Mouse (Mus musculus): ENCODE results near the gene Elp6. TPM values are rescaled to one million over a fixed set of nuclear protein-coding genes. Genes with fewer than 3 reads are reported as not detected.
A peak's percentile ranks its signal among the peaks of the same experiment; 100 is the strongest.

Gene Elp6
- total and polyA plus RNA-seq, 2 experiments: 5.0 to 7.3 TPM

- H3K9ac ChIP-seq (ENCODE audit: low read depth, low read length): no peak overlapping the region
- 0 out of 2 replicates have a peak overlapping the region, but pooled peaks have one; percentile 5 for H3K27ac ChIP-seq (replicated peaks; ENCODE audit: insufficient read depth, low read depth, low read length)
- no peaks in the 10 kb centered on the region for H3K27me3 ChIP-seq (ENCODE audit: control insufficient read depth, insufficient read depth, low read length)
- peaks cover 28% of the 10 kb centered on the region for H3K4me1 ChIP-seq (ENCODE audit: control insufficient read depth, insufficient read depth, low read length)
- 33% methylated on average over 5 of the region's 5 CpGs for WGBS
- no peaks in the 10 kb centered on the region for H3K36me3 ChIP-seq (ENCODE audit: control insufficient read depth, insufficient read depth, low read length)
- H3K79me2 ChIP-seq (ENCODE audit: control insufficient read depth, insufficient read depth, low read length): peaks cover 32% of the 10 kb centered on the region; the same call in 1 of the 2 replicates
- peak; percentile 71 for DNase-seq (ENCODE audit: extremely low read depth, low read depth, low spot score)
- no peak overlapping the region for H3K4me3 ChIP-seq (ENCODE audit: insufficient read depth, low read depth, low read length)
- TF ChIP-seq CTCF (IDR thresholded peaks at IDR 0.05; ENCODE audit: low read depth, low read length) (no peak), POLR2A (IDR thresholded peaks at IDR 0.05; ENCODE audit: extremely low read depth, insufficient read depth, low read length) (no peak)
These were observed 35.2 kb downstream of the Elp6 start for GRCm38 (mm10) chr9:110340037-110340750.

GRCm38 (mm10) chr9:110342008-110342407, 37.0 kb downstream of the Elp6 start:
- TF ChIP-seq CTCF (IDR thresholded peaks at IDR 0.05; ENCODE audit: low read depth, low read length) (no peak), POLR2A (IDR thresholded peaks at IDR 0.05; ENCODE audit: extremely low read depth, insufficient read depth, low read length) (no peak)
- Histone ChIP-seq H3K9ac (ENCODE audit: low read depth, low read length) (no peak overlapping the region), H3K36me3 (ENCODE audit: control insufficient read depth, insufficient read depth, low read length) (no peaks in the 10 kb centered on the region), H3K79me2 (ENCODE audit: control insufficient read depth, insufficient read depth, low read length) (peaks cover 37% of the 10 kb centered on the region; the same call in 1 of the 2 replicates), H3K27me3 (ENCODE audit: control insufficient read depth, insufficient read depth, low read length) (no peaks in the 10 kb centered on the region), H3K4me3 (ENCODE audit: insufficient read depth, low read depth, low read length) (no peak overlapping the region), H3K4me1 (ENCODE audit: control insufficient read depth, insufficient read depth, low read length) (peaks cover 30% of the 10 kb centered on the region), H3K27ac (replicated peaks; ENCODE audit: insufficient read depth, low read depth, low read length) (peak overlapping the region; percentile 44; the same call in 1 of the 2 replicates)
- no peak for DNase-seq (ENCODE audit: extremely low read depth, low read depth, low spot score)
- WGBS: 85% methylated on average over 8 of the region's 8 CpGs

- H3K27ac ChIP-seq (replicated peaks; ENCODE audit: insufficient read depth, low read depth, low read length): peak overlapping the region; percentile 91
- peaks cover 39% of the 10 kb centered on the region; the same call in 1 of the 2 replicates for H3K79me2 ChIP-seq (ENCODE audit: control insufficient read depth, insufficient read depth, low read length)
- no peaks in the 10 kb centered on the region for H3K27me3 ChIP-seq (ENCODE audit: control insufficient read depth, insufficient read depth, low read length)
- no peak for TF ChIP-seq POLR2A (IDR thresholded peaks at IDR 0.05; ENCODE audit: extremely low read depth, insufficient read depth, low read length)
- no peak for TF ChIP-seq CTCF (IDR thresholded peaks at IDR 0.05; ENCODE audit: low read depth, low read length)
- no peaks in the 10 kb centered on the region for H3K36me3 ChIP-seq (ENCODE audit: control insufficient read depth, insufficient read depth, low read length)
- H3K9ac ChIP-seq (ENCODE audit: low read depth, low read length): peak overlapping the region; percentile 50
- no peak overlapping the region for H3K4me3 ChIP-seq (ENCODE audit: insufficient read depth, low read depth, low read length)
- WGBS: 19% methylated on average over 6 of the region's 6 CpGs
- DNase-seq (ENCODE audit: extremely low read depth, low read depth, low spot score): peak; percentile 96
- H3K4me1 ChIP-seq (ENCODE audit: control insufficient read depth, insufficient read depth, low read length): peaks cover 28% of the 10 kb centered on the region
These were observed 38.8 kb downstream of the Elp6 start for GRCm38 (mm10) chr9:110343805-110344204.

GRCm38 (mm10) chr9:110345057-110345739, 40.2 kb downstream of the Elp6 start:
- Histone ChIP-seq H3K9ac (ENCODE audit: low read depth, low read length) (no peak overlapping the region), H3K4me3 (ENCODE audit: insufficient read depth, low read depth, low read length) (no peak overlapping the region), H3K79me2 (ENCODE audit: control insufficient read depth, insufficient read depth, low read length) (peaks cover 39% of the 10 kb centered on the region; the same call in 1 of the 2 replicates), H3K4me1 (ENCODE audit: control insufficient read depth, insufficient read depth, low read length) (peaks cover 31% of the 10 kb centered on the region), H3K36me3 (ENCODE audit: control insufficient read depth, insufficient read depth, low read length) (no peaks in the 10 kb centered on the region), H3K27ac (replicated peaks; ENCODE audit: insufficient read depth, low read depth, low read length) (peak overlapping the region; percentile 83), H3K27me3 (ENCODE audit: control insufficient read depth, insufficient read depth, low read length) (no peaks in the 10 kb centered on the region)
- TF ChIP-seq CTCF (IDR thresholded peaks at IDR 0.05; ENCODE audit: low read depth, low read length) (no peak), POLR2A (IDR thresholded peaks at IDR 0.05; ENCODE audit: extremely low read depth, insufficient read depth, low read length) (no peak)
- peak; percentile 64 for DNase-seq (ENCODE audit: extremely low read depth, low read depth, low spot score)
- WGBS: 31% methylated on average over 7 of the region's 7 CpGs

- peak overlapping the region; percentile 96 for H3K27ac ChIP-seq (replicated peaks; ENCODE audit: insufficient read depth, low read depth, low read length)
- no peaks in the 10 kb centered on the region for H3K27me3 ChIP-seq (ENCODE audit: control insufficient read depth, insufficient read depth, low read length)
- no peak for DNase-seq (ENCODE audit: extremely low read depth, low read depth, low spot score)
- H3K79me2 ChIP-seq (ENCODE audit: control insufficient read depth, insufficient read depth, low read length): peaks cover 42% of the 10 kb centered on the region
- H3K36me3 ChIP-seq (ENCODE audit: control insufficient read depth, insufficient read depth, low read length): peaks cover 4% of the 10 kb centered on the region
- 59% methylated on average over 4 of the region's 4 CpGs for WGBS
- H3K9ac ChIP-seq (ENCODE audit: low read depth, low read length): peak overlapping the region; percentile 4; the same call in 1 of the 2 replicates
- H3K4me3 ChIP-seq (ENCODE audit: insufficient read depth, low read depth, low read length): no peak overlapping the region
- TF ChIP-seq POLR2A (IDR thresholded peaks at IDR 0.05; ENCODE audit: extremely low read depth, insufficient read depth, low read length): no peak
- TF ChIP-seq CTCF (IDR thresholded peaks at IDR 0.05; ENCODE audit: low read depth, low read length): no peak
- peaks cover 29% of the 10 kb centered on the region for H3K4me1 ChIP-seq (ENCODE audit: control insufficient read depth, insufficient read depth, low read length)
These were observed 43.9 kb downstream of the Elp6 start for GRCm38 (mm10) chr9:110348899-110349298.
